Mouse (Mus musculus) stomach, embryonic 16.5 days (tissue): ENCODE results near the gene Comt. TPM values are rescaled to one million over a fixed set of nuclear protein-coding genes. Genes with fewer than 3 reads are reported as not detected.

Experiments
- ATAC-seq: fragments of 200-750 bp; cut with Nextera tagmentation; 2 replicates; pipeline ENCODE4 v1.8.0; 2017; ENCODE audit warnings: moderate number of reproducible peaks, moderate TSS enrichment; ENCODE audit not compliant: insufficient read depth, low FRiP score
- H3K27ac ChIP-seq: fragments of 300-500 bp; sonication (generic); 2 replicates; pipeline ENCODE4 v1.5.1; 2014; ENCODE audit warnings: low read length
- H3K27me3 ChIP-seq: fragments of 300-500 bp; sonication (generic); 2 replicates; pipeline ENCODE4 v1.6.1; 2014; ENCODE audit warnings: low read length, control low read depth, mixed read lengths; ENCODE audit not compliant: control insufficient read depth, insufficient read depth
- H3K36me3 ChIP-seq: fragments of 300-500 bp; sonication (generic); 2 replicates; pipeline ENCODE4 v1.6.1; 2014; ENCODE audit warnings: low read length; ENCODE audit not compliant: control insufficient read depth, insufficient read depth
- H3K4me1 ChIP-seq: fragments of 300-500 bp; sonication (generic); 2 replicates; pipeline ENCODE4 v1.6.1; 2014; ENCODE audit warnings: low read length, control low read depth, mixed read lengths; ENCODE audit not compliant: control insufficient read depth, insufficient read depth
- H3K4me2 ChIP-seq: fragments of 300-500 bp; sonication (generic); 2 replicates; pipeline ENCODE4 v1.6.1; 2014; ENCODE audit warnings: low read depth, low read length, mixed read lengths
- H3K4me3 ChIP-seq: fragments of 300-500 bp; sonication (generic); replicated peaks from 2 replicates; pipeline ENCODE4 v1.5.1; 2014; ENCODE audit warnings: mild to moderate bottlenecking, low read length
- H3K9ac ChIP-seq: fragments of 300-500 bp; sonication (generic); 2 replicates; pipeline ENCODE4 v1.6.1; 2014; ENCODE audit warnings: low read length
- H3K9me3 ChIP-seq: fragments of 300-500 bp; sonication (generic); replicated peaks from 2 replicates; pipeline ENCODE4 v1.6.1; 2016; ENCODE audit warnings: low read length, control low read depth; ENCODE audit not compliant: control insufficient read depth
- WGBS: fragments of 180-500 bp; shearing (Covaris S2); extraction: QIAGEN DNeasy Blood & Tissue Kit; methylation state at CpG from one replicate; pipeline ENCODE4 v1.1.7; 2014; 5-methylcytosine and 5-hydroxymethylcytosine counted together
- polyA plus RNA-seq: library from polyadenylated mRNA; unstranded; fragments of >200 nt; fragmentation: Nextera tagmentation; extraction: Ambion mirVana; gene quantifications from 2 replicates; pipeline ENCODE4 v1.2.1, GENCODE M21; 2015

Gene Comt
- polyA plus RNA-seq: 105 and 119 TPM in 2 replicates

DNA sequence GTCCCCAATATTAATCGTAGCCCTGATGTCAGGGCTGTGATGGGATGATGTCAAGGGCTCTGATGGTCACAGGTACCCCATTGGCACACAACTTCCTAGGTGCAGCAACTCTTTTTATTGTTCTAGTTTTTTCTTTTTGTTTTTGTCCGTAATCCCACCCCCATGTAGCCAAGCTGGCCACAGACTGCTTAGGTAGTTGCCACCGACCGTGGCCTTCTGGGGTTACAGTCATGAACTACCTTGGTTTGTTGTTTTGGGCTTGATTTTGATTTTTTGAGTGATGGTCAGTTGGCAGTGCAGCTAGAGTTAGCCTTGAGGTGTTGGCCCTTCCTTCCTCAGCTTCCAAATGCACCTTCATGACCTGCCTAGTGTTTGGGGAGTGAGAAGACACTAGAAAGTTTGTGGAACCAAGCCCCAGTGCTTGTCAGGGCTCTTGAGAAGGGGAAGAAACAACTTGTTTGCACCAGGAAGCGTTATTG, at the start of gene Comt:
Gene Comt (minus strand): TSS at position 51 of the 479 bp plus-strand sequence.
- peak within 1 kb of the TSS; percentile 90 for H3K9ac ChIP-seq
- H3K4me2 ChIP-seq: peak within 1 kb of the TSS; percentile 90
- H3K4me1 ChIP-seq: peaks cover 31% of the 10 kb centered on the region
- no peaks in the 10 kb centered on the region; the same call in 1 of the 2 replicates for H3K36me3 ChIP-seq
- 54% methylated on average over 5 of the region's 5 CpGs for WGBS
- no peaks in the 10 kb centered on the region for H3K27me3 ChIP-seq
- H3K9me3 ChIP-seq: no peaks in the 10 kb centered on the region
- H3K4me3 ChIP-seq: peak within 1 kb of the TSS; percentile 80
- ATAC-seq: no peak
- H3K27ac ChIP-seq: peak within 1 kb of the TSS; percentile 81

- no peak for ATAC-seq
- 77% methylated on average over 2 of the region's 2 CpGs for WGBS
- Histone ChIP-seq H3K4me1 (no peaks in the 10 kb centered on the region), H3K9me3 (no peaks in the 10 kb centered on the region), H3K4me2 (no peak overlapping the region), H3K9ac (no peak overlapping the region), H3K27me3 (no peaks in the 10 kb centered on the region), H3K27ac (no peak overlapping the region), H3K4me3 (no peak overlapping the region), H3K36me3 (no peaks in the 10 kb centered on the region)
Observed at GRCm38 (mm10) chr16:18474021-18474420, 47.4 kb upstream of the Comt start.

- H3K4me1 ChIP-seq: no peaks in the 10 kb centered on the region
- H3K27me3 ChIP-seq: no peaks in the 10 kb centered on the region
- H3K36me3 ChIP-seq: no peaks in the 10 kb centered on the region
- no peaks in the 10 kb centered on the region for H3K9me3 ChIP-seq
- H3K27ac ChIP-seq: no peak overlapping the region
- WGBS: 78% methylated on average over 8 of the region's 8 CpGs
- ATAC-seq: peak; percentile 58; the same call in 1 of the 2 replicates
- no peak overlapping the region for H3K4me2 ChIP-seq
- no peak overlapping the region for H3K9ac ChIP-seq
- H3K4me3 ChIP-seq: no peak overlapping the region
Observed at GRCm38 (mm10) chr16:18472976-18473375, 46.3 kb upstream of the Comt start.

GRCm38 (mm10) chr16:18472416-18472815, 45.8 kb upstream of the Comt start:
- Histone ChIP-seq H3K27me3 (no peaks in the 10 kb centered on the region), H3K9ac (no peak overlapping the region), H3K4me1 (no peaks in the 10 kb centered on the region), H3K36me3 (no peaks in the 10 kb centered on the region), H3K4me2 (no peak overlapping the region), H3K9me3 (no peaks in the 10 kb centered on the region), H3K27ac (no peak overlapping the region), H3K4me3 (no peak overlapping the region)
- 80% methylated on average over 4 of the region's 4 CpGs for WGBS
- ATAC-seq: no peak

DNA sequence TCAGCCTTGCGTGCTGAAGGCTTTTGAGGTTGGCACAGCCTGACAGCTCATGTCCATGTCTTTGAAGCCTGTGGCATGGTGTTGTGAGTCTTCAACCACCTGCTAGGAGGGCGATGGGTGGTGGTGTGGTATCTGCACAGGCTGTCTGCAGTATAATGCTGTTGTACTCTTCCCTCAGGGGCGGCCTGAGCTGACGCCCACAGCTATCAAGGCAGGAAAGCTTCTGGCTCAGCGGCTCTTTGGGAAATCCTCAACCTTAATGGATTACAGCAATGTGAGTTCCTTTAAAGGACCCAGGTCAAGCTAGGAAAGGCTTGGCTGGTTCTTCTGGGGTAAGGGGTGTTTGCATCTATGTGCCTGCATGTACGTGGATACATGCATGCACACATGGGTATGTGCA, 45.3 kb upstream of the Comt start:
- H3K27me3 ChIP-seq: no peaks in the 10 kb centered on the region
- H3K9me3 ChIP-seq: no peaks in the 10 kb centered on the region
- WGBS: 87% methylated on average over 6 of the region's 6 CpGs
- H3K4me2 ChIP-seq: no peak overlapping the region
- ATAC-seq: no peak
- no peak overlapping the region for H3K4me3 ChIP-seq
- no peaks in the 10 kb centered on the region for H3K4me1 ChIP-seq
- no peak overlapping the region for H3K27ac ChIP-seq
- no peaks in the 10 kb centered on the region for H3K36me3 ChIP-seq
- no peak overlapping the region for H3K9ac ChIP-seq

DNA sequence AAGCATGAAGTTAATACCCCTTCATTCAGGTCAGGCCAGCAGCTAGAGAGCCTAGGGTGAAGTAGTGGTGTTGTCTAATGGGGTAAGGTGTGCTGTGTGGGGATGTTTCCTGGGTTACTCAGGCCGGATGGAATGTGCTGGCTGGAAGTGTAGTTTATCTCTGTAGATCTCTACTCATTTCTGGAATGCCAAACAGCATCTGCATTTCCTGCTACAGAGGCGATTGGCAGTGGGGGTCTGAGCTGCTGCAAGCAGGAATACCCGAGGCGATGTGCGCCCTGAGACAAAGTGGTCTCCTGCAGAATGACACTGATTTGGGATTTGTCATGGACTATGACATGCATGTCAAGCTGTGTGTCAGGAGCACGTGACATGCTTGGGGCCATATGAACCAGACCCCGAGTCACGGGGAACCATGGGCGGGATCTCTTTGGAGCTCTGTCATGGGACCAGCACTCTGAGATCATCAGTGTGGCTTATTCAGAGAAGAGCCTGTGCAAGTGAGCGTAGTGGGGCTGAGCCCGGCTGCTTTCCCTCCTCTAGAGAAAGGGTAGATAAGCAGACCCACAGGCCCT, 44.8 kb upstream of the Comt start:
- Histone ChIP-seq H3K27me3 (no peaks in the 10 kb centered on the region), H3K9me3 (no peaks in the 10 kb centered on the region), H3K9ac (no peak overlapping the region), H3K4me3 (no peak overlapping the region), H3K27ac (no peak overlapping the region), H3K4me2 (no peak overlapping the region), H3K4me1 (no peaks in the 10 kb centered on the region), H3K36me3 (no peaks in the 10 kb centered on the region)
- no peak for ATAC-seq
- WGBS: 63% methylated on average over 11 of the region's 11 CpGs

GRCm38 (mm10) chr16:18470829-18471228, 44.2 kb upstream of the Comt start:
- Histone ChIP-seq H3K4me2 (no peak overlapping the region), H3K27ac (no peak overlapping the region), H3K4me1 (no peaks in the 10 kb centered on the region), H3K9me3 (no peaks in the 10 kb centered on the region), H3K9ac (no peak overlapping the region), H3K4me3 (no peak overlapping the region), H3K36me3 (no peaks in the 10 kb centered on the region), H3K27me3 (no peaks in the 10 kb centered on the region)
- ATAC-seq: no peak
- WGBS: 31% methylated on average over 1 of the region's 1 CpGs

GRCm38 (mm10) chr16:18464271-18464670, 37.6 kb upstream of the Comt start:
- 69% methylated on average over 3 of the region's 3 CpGs for WGBS
- Histone ChIP-seq H3K36me3 (no peaks in the 10 kb centered on the region), H3K4me1 (peaks cover 12% of the 10 kb centered on the region), H3K27ac (no peak overlapping the region), H3K4me2 (no peak overlapping the region), H3K9me3 (no peaks in the 10 kb centered on the region), H3K4me3 (no peak overlapping the region), H3K27me3 (no peaks in the 10 kb centered on the region), H3K9ac (no peak overlapping the region)
- ATAC-seq: 0 out of 2 replicates have a peak, but pooled peaks have one; percentile 47

- no peak overlapping the region for H3K4me3 ChIP-seq
- no peak overlapping the region for H3K27ac ChIP-seq
- no peak overlapping the region for H3K9ac ChIP-seq
- no peak overlapping the region for H3K4me2 ChIP-seq
- no peaks in the 10 kb centered on the region for H3K36me3 ChIP-seq
- no peak for ATAC-seq
- H3K4me1 ChIP-seq: peaks cover 17% of the 10 kb centered on the region
- H3K9me3 ChIP-seq: no peaks in the 10 kb centered on the region
- 56% methylated on average over 8 of the region's 8 CpGs for WGBS
- H3K27me3 ChIP-seq: no peaks in the 10 kb centered on the region
Observed at GRCm38 (mm10) chr16:18462598-18462997, 35.9 kb upstream of the Comt start.
